Mouse (Mus musculus) hindbrain, embryonic 13.5 days (tissue): ENCODE data around the gene Dock1. TPM values are rescaled to one million over a fixed set of nuclear protein-coding genes. Genes with fewer than 3 reads are reported as not detected.
A peak's percentile ranks its signal among the peaks of the same experiment; 100 is the strongest.

Experiments used
- ATAC-seq: fragments of 200-750 bp; cut with Nextera tagmentation; 2 replicates; pipeline ENCODE4 v1.8.0; 2017; ENCODE audit warnings: moderate TSS enrichment; ENCODE audit not compliant: low FRiP score
- H3K27ac ChIP-seq: fragments of 300-500 bp; sonication (generic); 2 replicates; pipeline ENCODE4 v1.5.1; 2015; ENCODE audit warnings: inconsistent platforms, mild to moderate bottlenecking, moderate library complexity
- H3K27me3 ChIP-seq: fragments of 300-500 bp; sonication (generic); 2 replicates; pipeline ENCODE4 v1.6.1; 2015; ENCODE audit warnings: mild to moderate bottlenecking, inconsistent platforms
- H3K36me3 ChIP-seq: fragments of 300-500 bp; sonication (generic); 2 replicates; pipeline ENCODE4 v1.6.1; 2015; ENCODE audit warnings: mild to moderate bottlenecking, inconsistent platforms
- H3K4me1 ChIP-seq: fragments of 300-500 bp; sonication (generic); replicated peaks from 2 replicates; pipeline ENCODE4 v1.6.1; 2015; ENCODE audit warnings: inconsistent platforms
- H3K4me2 ChIP-seq: fragments of 300-500 bp; sonication (generic); 2 replicates; pipeline ENCODE4 v1.6.1; 2015; ENCODE audit warnings: inconsistent platforms, mild to moderate bottlenecking, moderate library complexity
- H3K4me3 ChIP-seq: fragments of 300-500 bp; sonication (generic); 2 replicates; pipeline ENCODE4 v1.5.1; 2015; ENCODE audit warnings: mild to moderate bottlenecking, inconsistent platforms
- H3K9ac ChIP-seq: fragments of 300-500 bp; sonication (generic); 2 replicates; pipeline ENCODE4 v1.6.1; 2015; ENCODE audit warnings: mild to moderate bottlenecking, inconsistent platforms
- H3K9me3 ChIP-seq: fragments of 300-500 bp; sonication (generic); 2 replicates; pipeline ENCODE4 v1.6.1; 2016; ENCODE audit warnings: inconsistent platforms
- WGBS: fragments of 180-500 bp; shearing (Covaris S2); methylation state at CpG from one replicate; pipeline ENCODE4 v1.1.7; 2015; 5-methylcytosine and 5-hydroxymethylcytosine counted together
- polyA plus RNA-seq: library from polyadenylated mRNA; unstranded; fragments of >200 nt; fragmentation: Nextera tagmentation; extraction: Ambion mirVana; gene quantifications from 2 replicates; pipeline ENCODE4 v1.2.1, GENCODE M21; 2015

Gene Dock1
- polyA plus RNA-seq, 1 experiment from 2014 or later = 9.4 TPM

- H3K36me3 ChIP-seq = no peaks in the 10 kb centered on the region
- 78% methylated on average over 6 of the region's 6 CpGs for WGBS
- H3K9me3 ChIP-seq = no peaks in the 10 kb centered on the region
- H3K4me3 ChIP-seq = no peak overlapping the region
- H3K4me2 ChIP-seq = peak overlapping the region; percentile 18; the same call in 1 of the 2 replicates
- H3K9ac ChIP-seq = no peak overlapping the region
- no peaks in the 10 kb centered on the region for H3K27me3 ChIP-seq
- ATAC-seq = peak; percentile 25; the same call in 1 of the 2 replicates
- H3K4me1 ChIP-seq = peaks cover 34% of the 10 kb centered on the region
- H3K27ac ChIP-seq = peak overlapping the region; percentile 77
These were observed 103.4 kb downstream of the Dock1 start for GRCm38 (mm10) chr7:134773761-134774415.

GRCm38 (mm10) chr7:134774468-134775162 is 104.2 kb downstream of the Dock1 start:
- Histone ChIP-seq H3K9ac (no peak overlapping the region), H3K27ac (peak overlapping the region; percentile 77), H3K4me1 (peaks cover 34% of the 10 kb centered on the region), H3K4me3 (no peak overlapping the region), H3K9me3 (no peaks in the 10 kb centered on the region), H3K27me3 (no peaks in the 10 kb centered on the region), H3K36me3 (no peaks in the 10 kb centered on the region), H3K4me2 (peak overlapping the region; percentile 18; the same call in 1 of the 2 replicates)
- 51% methylated on average over 6 of the region's 6 CpGs for WGBS
- peak; percentile 88 for ATAC-seq

- H3K36me3 ChIP-seq = no peaks in the 10 kb centered on the region
- no peak overlapping the region for H3K27ac ChIP-seq
- ATAC-seq = no peak
- H3K9ac ChIP-seq = no peak overlapping the region
- no peaks in the 10 kb centered on the region for H3K27me3 ChIP-seq
- no peaks in the 10 kb centered on the region for H3K9me3 ChIP-seq
- H3K4me3 ChIP-seq = no peak overlapping the region
- no peak overlapping the region for H3K4me2 ChIP-seq
- 82% methylated on average over 10 of the region's 10 CpGs for WGBS
- peaks cover 34% of the 10 kb centered on the region for H3K4me1 ChIP-seq
These were observed 105.2 kb downstream of the Dock1 start for GRCm38 (mm10) chr7:134775671-134776070.

- Histone ChIP-seq H3K27me3 (no peaks in the 10 kb centered on the region), H3K9ac (no peak overlapping the region), H3K4me2 (no peak overlapping the region), H3K9me3 (no peaks in the 10 kb centered on the region), H3K4me3 (no peak overlapping the region), H3K4me1 (peaks cover 34% of the 10 kb centered on the region), H3K27ac (no peak overlapping the region), H3K36me3 (no peaks in the 10 kb centered on the region)
- ATAC-seq = no peak
- WGBS = 81% methylated on average over 6 of the region's 6 CpGs
These were observed 105.9 kb downstream of the Dock1 start for GRCm38 (mm10) chr7:134776306-134776705.

GRCm38 (mm10) chr7:134779761-134780160 is 109.3 kb downstream of the Dock1 start:
- Histone ChIP-seq H3K9me3 (no peaks in the 10 kb centered on the region), H3K36me3 (no peaks in the 10 kb centered on the region), H3K4me3 (no peak overlapping the region), H3K4me2 (no peak overlapping the region), H3K9ac (no peak overlapping the region), H3K27me3 (no peaks in the 10 kb centered on the region), H3K4me1 (peaks cover 15% of the 10 kb centered on the region), H3K27ac (no peak overlapping the region)
- 97% methylated on average over 3 of the region's 3 CpGs for WGBS
- no peak for ATAC-seq

- 88% methylated on average over 4 of the region's 4 CpGs for WGBS
- Histone ChIP-seq H3K9me3 (no peaks in the 10 kb centered on the region), H3K36me3 (no peaks in the 10 kb centered on the region), H3K4me1 (no peaks in the 10 kb centered on the region), H3K4me3 (no peak overlapping the region), H3K27me3 (no peaks in the 10 kb centered on the region), H3K9ac (no peak overlapping the region), H3K27ac (no peak overlapping the region), H3K4me2 (no peak overlapping the region)
- no peak for ATAC-seq
These were observed 116.7 kb downstream of the Dock1 start for GRCm38 (mm10) chr7:134787110-134787509.

GRCm38 (mm10) chr7:134794889-134795288 is 124.4 kb downstream of the Dock1 start:
- 89% methylated on average over 3 of the region's 3 CpGs for WGBS

GRCm38 (mm10) chr7:134800079-134800478 is 129.6 kb downstream of the Dock1 start:
- ATAC-seq = no peak
- H3K9ac ChIP-seq = no peak overlapping the region
- no peaks in the 10 kb centered on the region for H3K27me3 ChIP-seq
- H3K36me3 ChIP-seq = no peaks in the 10 kb centered on the region
- no peak overlapping the region for H3K27ac ChIP-seq
- peaks cover 7% of the 10 kb centered on the region for H3K4me1 ChIP-seq
- no peaks in the 10 kb centered on the region for H3K9me3 ChIP-seq
- 58% methylated on average over 4 of the region's 4 CpGs for WGBS
- no peak overlapping the region for H3K4me3 ChIP-seq
- H3K4me2 ChIP-seq = no peak overlapping the region

More at GRCm38 (mm10) chr7:134794889-134795288, 124.4 kb downstream of the Dock1 start:
- no peak overlapping the region for H3K4me3 ChIP-seq
- H3K9ac ChIP-seq = no peak overlapping the region
- peaks cover 3% of the 10 kb centered on the region; the same call in 1 of the 2 replicates for H3K4me1 ChIP-seq
- no peaks in the 10 kb centered on the region for H3K27me3 ChIP-seq
- no peak overlapping the region for H3K4me2 ChIP-seq
- ATAC-seq = no peak
- H3K36me3 ChIP-seq = no peaks in the 10 kb centered on the region
- H3K27ac ChIP-seq = no peak overlapping the region
- H3K9me3 ChIP-seq = no peaks in the 10 kb centered on the region

- Histone ChIP-seq H3K4me2 (no peak overlapping the region), H3K4me1 (peaks cover 7% of the 10 kb centered on the region), H3K9ac (no peak overlapping the region), H3K4me3 (no peak overlapping the region), H3K27ac (no peak overlapping the region), H3K27me3 (no peaks in the 10 kb centered on the region), H3K36me3 (no peaks in the 10 kb centered on the region), H3K9me3 (no peaks in the 10 kb centered on the region)
- WGBS = 92% methylated on average over 4 of the region's 4 CpGs
- ATAC-seq = no peak
These were observed 134.0 kb downstream of the Dock1 start for GRCm38 (mm10) chr7:134804422-134804821.

- Histone ChIP-seq H3K4me1 (no peaks in the 10 kb centered on the region), H3K4me2 (no peak overlapping the region), H3K9me3 (no peaks in the 10 kb centered on the region), H3K36me3 (no peaks in the 10 kb centered on the region), H3K27me3 (no peaks in the 10 kb centered on the region), H3K27ac (no peak overlapping the region), H3K4me3 (no peak overlapping the region), H3K9ac (no peak overlapping the region)
- WGBS = 85% methylated on average over 6 of the region's 6 CpGs
- ATAC-seq = no peak
These were observed 136.3 kb downstream of the Dock1 start for GRCm38 (mm10) chr7:134806799-134807198.

- ATAC-seq = no peak
- Histone ChIP-seq H3K4me1 (no peaks in the 10 kb centered on the region), H3K4me2 (no peak overlapping the region), H3K9ac (no peak overlapping the region), H3K4me3 (no peak overlapping the region), H3K36me3 (no peaks in the 10 kb centered on the region), H3K27ac (no peak overlapping the region), H3K27me3 (no peaks in the 10 kb centered on the region), H3K9me3 (no peaks in the 10 kb centered on the region)
- 95% methylated on average over 2 of the region's 2 CpGs for WGBS
These were observed 138.0 kb downstream of the Dock1 start for GRCm38 (mm10) chr7:134808406-134808805.

- Histone ChIP-seq H3K4me3 (no peak overlapping the region), H3K9ac (no peak overlapping the region), H3K4me1 (no peaks in the 10 kb centered on the region), H3K4me2 (no peak overlapping the region), H3K36me3 (no peaks in the 10 kb centered on the region), H3K27ac (no peak overlapping the region), H3K27me3 (no peaks in the 10 kb centered on the region), H3K9me3 (no peaks in the 10 kb centered on the region)
- WGBS = 93% methylated on average over 6 of the region's 6 CpGs
- ATAC-seq = no peak
These were observed 139.0 kb downstream of the Dock1 start for GRCm38 (mm10) chr7:134809241-134809975.
